Mouse (Mus musculus) ES-Bruce4 (cell line): Measurements from ENCODE around the gene Ptprq. TPM values are rescaled to one million over a fixed set of nuclear protein-coding genes. Genes with fewer than 3 reads are reported as not detected.

ENCODE experiments used
- H3K27ac ChIP-seq: 2 replicates; pipeline ENCODE4 v1.5.1; 2012; ENCODE audit warnings: low read length, inconsistent platforms; ENCODE audit not compliant: insufficient read depth
- H3K27me3 ChIP-seq: 2 replicates; pipeline ENCODE4 v1.6.1; 2012; ENCODE audit warnings: mild to moderate bottlenecking, low read length, inconsistent platforms; ENCODE audit not compliant: control insufficient read depth, poor library complexity, insufficient read depth, severe bottlenecking
- H3K36me3 ChIP-seq: 2 replicates; pipeline ENCODE4 v1.6.1; 2012; ENCODE audit warnings: inconsistent platforms, mild to moderate bottlenecking, low read length, moderate library complexity; ENCODE audit not compliant: control insufficient read depth, poor library complexity, insufficient read depth, severe bottlenecking
- H3K4me1 ChIP-seq: one replicate; pipeline ENCODE4 v1.8.1; 2011; ENCODE audit warnings: low read length; ENCODE audit not compliant: control insufficient read depth, insufficient read depth
- H3K4me3 ChIP-seq: 2 replicates; pipeline ENCODE4 v1.5.1; 2011; ENCODE audit warnings: low read depth, mild to moderate bottlenecking, low read length
- H3K9ac ChIP-seq: 2 replicates; pipeline ENCODE4 v1.6.1; 2012; ENCODE audit warnings: low read depth, mild to moderate bottlenecking, inconsistent platforms; ENCODE audit not compliant: poor library complexity, severe bottlenecking
- H3K9me3 ChIP-seq: replicated peaks from 2 replicates; pipeline ENCODE4 v1.6.1; 2012; ENCODE audit warnings: mild to moderate bottlenecking, low read length, inconsistent platforms; ENCODE audit not compliant: control insufficient read depth, poor library complexity, insufficient read depth, severe bottlenecking
- CTCF ChIP-seq: IDR thresholded peaks from one replicate; pipeline ENCODE4 v1.8.1; 2011; ENCODE audit warnings: low read depth, low read length
- EP300 ChIP-seq: IDR thresholded peaks from 2 replicates; pipeline ENCODE4 v1.6.1; 2011; ENCODE audit warnings: low read depth, low read length; ENCODE audit not compliant: insufficient read depth
- POLR2A ChIP-seq: IDR thresholded peaks from one replicate; pipeline ENCODE4 v1.8.1; 2011; ENCODE audit warnings: low read length; ENCODE audit not compliant: insufficient read depth
- polyA plus RNA-seq: library from polyadenylated mRNA; stranded (reverse); fragments of >200 nt; gene quantifications from 2 replicates; pipeline ENCODE4 v1.2.4, GENCODE M21; 2011; ENCODE audit warnings: low read depth; ENCODE audit not compliant: missing spikeins, insufficient read depth, insufficient read length

Gene Ptprq
- polyA plus RNA-seq, 1 experiment: not detected

DNA sequence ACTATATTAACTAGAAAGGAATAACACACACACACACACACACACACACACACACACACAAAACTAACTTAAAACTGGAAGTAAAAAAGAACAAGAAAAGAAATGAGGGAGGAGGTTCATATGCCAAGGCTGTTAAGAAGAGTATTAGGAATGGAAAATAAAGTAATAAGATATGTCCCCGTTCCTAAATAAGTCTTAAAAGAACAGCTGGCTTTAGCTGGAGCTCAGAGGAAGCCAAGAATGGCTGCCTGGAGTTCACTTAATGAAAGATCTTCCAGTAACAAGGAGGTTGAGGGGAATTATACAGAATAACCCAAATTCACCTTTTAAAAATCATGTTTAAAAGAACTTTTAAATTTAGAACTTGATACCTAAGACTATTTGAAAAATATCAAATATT lies 93.2 kb downstream of the Ptprq start:
- TF ChIP-seq POLR2A (no peak), CTCF (no peak), EP300 (no peak)
- Histone ChIP-seq H3K27me3 (no peaks in the 10 kb centered on the region), H3K27ac (no peak overlapping the region), H3K36me3 (no peaks in the 10 kb centered on the region), H3K4me3 (no peak overlapping the region), H3K9me3 (no peaks in the 10 kb centered on the region), H3K4me1 (no peaks in the 10 kb centered on the region), H3K9ac (no peak overlapping the region)

DNA sequence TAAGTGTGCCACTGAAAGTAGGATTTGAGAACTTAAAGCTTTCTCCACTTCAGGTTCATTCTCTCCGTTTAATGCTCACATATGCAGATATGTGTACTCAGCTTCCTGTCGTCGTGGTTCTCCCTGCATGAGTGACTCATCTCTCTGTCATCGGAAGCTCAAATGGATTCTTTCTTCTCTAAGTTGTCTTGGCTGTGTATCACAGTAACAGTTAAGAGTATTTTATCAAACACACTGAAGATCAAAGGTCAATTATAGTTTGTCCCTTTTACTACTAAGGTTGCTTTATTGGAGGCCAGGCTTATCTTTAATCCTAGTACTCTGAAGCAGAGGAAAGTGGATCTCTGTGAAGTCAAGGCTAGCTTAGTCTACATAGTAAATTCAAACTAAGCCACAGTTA lies 95.6 kb downstream of the Ptprq start:
- TF ChIP-seq POLR2A (no peak), EP300 (no peak), CTCF (no peak)
- Histone ChIP-seq H3K9ac (no peak overlapping the region), H3K9me3 (no peaks in the 10 kb centered on the region), H3K27me3 (no peaks in the 10 kb centered on the region), H3K4me1 (no peaks in the 10 kb centered on the region), H3K4me3 (no peak overlapping the region), H3K27ac (no peak overlapping the region), H3K36me3 (no peaks in the 10 kb centered on the region)

DNA sequence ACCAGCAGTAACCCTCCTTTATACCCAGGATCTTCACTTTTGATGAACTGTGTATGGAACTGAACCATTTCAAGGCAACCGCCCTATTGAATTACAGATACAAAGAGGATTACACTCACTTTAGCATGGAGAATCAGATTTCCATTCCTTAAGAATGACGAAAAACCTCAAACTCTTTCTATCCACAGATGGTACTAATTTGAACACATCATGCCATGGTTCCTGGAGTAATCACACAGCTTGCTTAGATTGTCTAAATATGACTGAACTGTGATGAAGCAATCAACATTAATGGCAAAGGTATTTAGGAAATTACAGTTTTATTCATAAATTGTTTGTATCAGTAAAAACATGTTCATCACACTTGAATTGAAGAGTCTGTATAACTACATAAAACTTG lies 104.4 kb downstream of the Ptprq start:
- no peaks in the 10 kb centered on the region for H3K27me3 ChIP-seq

DNA sequence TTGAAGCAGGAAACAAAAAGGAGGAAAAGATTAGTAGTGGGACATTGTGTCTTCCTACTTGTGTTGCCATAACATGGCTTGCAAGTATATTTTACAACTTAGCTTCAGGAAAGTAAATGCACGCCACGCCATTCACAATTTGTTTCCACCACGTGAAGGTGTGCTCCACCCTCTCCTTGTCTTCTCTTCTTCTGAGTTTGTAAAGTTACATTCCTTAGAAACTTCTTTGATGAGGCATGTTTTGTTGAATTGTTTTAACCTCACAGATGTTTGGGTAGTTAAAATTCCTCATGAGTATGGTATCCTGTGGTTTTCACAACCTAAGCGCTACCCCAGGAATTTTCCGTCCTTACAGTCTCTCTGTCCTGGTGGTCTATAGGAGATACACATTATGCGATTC lies 118.5 kb downstream of the Ptprq start:
- H3K36me3 ChIP-seq: no peaks in the 10 kb centered on the region
- H3K9ac ChIP-seq: no peak overlapping the region
- TF ChIP-seq CTCF: no peak
- no peak for TF ChIP-seq POLR2A
- no peak for TF ChIP-seq EP300
- H3K27me3 ChIP-seq: no peaks in the 10 kb centered on the region
- H3K4me1 ChIP-seq: no peaks in the 10 kb centered on the region
- H3K9me3 ChIP-seq: no peaks in the 10 kb centered on the region
- H3K27ac ChIP-seq: no peak overlapping the region
- no peak overlapping the region for H3K4me3 ChIP-seq

More for the DNA sequence above, 104.4 kb downstream of the Ptprq start:
- no peak overlapping the region for H3K9ac ChIP-seq
- no peak for TF ChIP-seq EP300
- TF ChIP-seq CTCF: no peak
- TF ChIP-seq POLR2A: no peak
- no peaks in the 10 kb centered on the region for H3K4me1 ChIP-seq
- H3K4me3 ChIP-seq: no peak overlapping the region
- no peaks in the 10 kb centered on the region for H3K36me3 ChIP-seq
- no peak overlapping the region for H3K27ac ChIP-seq
- no peaks in the 10 kb centered on the region for H3K9me3 ChIP-seq

DNA sequence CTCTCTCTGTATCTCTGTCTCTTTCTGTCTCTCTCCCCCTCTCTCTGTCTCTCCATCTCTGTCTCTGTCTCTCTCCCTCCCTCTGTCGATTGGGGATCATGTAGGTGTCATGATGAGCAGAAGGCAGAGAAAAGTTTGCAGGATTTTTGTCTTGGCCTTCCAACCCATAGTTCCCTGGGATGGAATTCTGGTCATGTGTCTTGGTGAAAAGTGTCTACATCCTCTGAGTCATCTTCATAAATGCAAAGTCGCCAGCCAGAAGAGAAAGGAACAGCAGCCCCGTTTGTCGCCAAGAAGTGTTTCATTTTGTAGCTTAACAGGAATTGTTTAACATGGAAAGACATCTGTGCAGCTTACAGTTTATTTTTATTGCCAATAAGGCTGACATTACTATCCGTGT lies 136.5 kb downstream of the Ptprq start:
- H3K9me3 ChIP-seq: no peaks in the 10 kb centered on the region
- TF ChIP-seq POLR2A: no peak
- TF ChIP-seq CTCF: no peak
- TF ChIP-seq EP300: no peak
- no peaks in the 10 kb centered on the region for H3K4me1 ChIP-seq
- no peak overlapping the region for H3K9ac ChIP-seq
- H3K27ac ChIP-seq: no peak overlapping the region
- no peaks in the 10 kb centered on the region for H3K36me3 ChIP-seq
- no peaks in the 10 kb centered on the region for H3K27me3 ChIP-seq
- no peak overlapping the region for H3K4me3 ChIP-seq

DNA sequence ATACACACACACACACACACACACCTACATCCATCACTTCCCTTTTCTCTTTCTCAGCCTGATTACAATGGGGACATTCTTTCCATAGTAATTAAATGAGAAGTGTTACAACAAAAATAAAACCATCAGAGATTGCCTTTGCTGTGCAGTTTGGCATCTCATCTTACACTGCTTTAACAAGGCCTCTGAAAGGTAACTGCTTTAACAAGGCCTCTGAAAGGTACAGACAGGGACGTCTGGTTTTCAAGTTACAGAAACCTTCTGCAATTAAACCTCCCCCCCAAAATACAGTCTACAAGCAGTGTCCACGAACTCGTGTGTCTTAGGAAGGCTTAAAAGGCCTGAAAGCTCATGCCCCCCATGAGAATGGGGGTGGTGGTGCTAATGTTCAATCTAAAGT lies 150.8 kb downstream of the Ptprq start:
- no peak overlapping the region for H3K9ac ChIP-seq
- no peaks in the 10 kb centered on the region for H3K4me1 ChIP-seq
- TF ChIP-seq EP300 (no peak), POLR2A (no peak), CTCF (no peak)
- no peak overlapping the region for H3K4me3 ChIP-seq
- no peaks in the 10 kb centered on the region; the same call in 1 of the 2 replicates for H3K27me3 ChIP-seq
- no peak overlapping the region for H3K27ac ChIP-seq
- H3K36me3 ChIP-seq: no peaks in the 10 kb centered on the region
- no peaks in the 10 kb centered on the region for H3K9me3 ChIP-seq

DNA sequence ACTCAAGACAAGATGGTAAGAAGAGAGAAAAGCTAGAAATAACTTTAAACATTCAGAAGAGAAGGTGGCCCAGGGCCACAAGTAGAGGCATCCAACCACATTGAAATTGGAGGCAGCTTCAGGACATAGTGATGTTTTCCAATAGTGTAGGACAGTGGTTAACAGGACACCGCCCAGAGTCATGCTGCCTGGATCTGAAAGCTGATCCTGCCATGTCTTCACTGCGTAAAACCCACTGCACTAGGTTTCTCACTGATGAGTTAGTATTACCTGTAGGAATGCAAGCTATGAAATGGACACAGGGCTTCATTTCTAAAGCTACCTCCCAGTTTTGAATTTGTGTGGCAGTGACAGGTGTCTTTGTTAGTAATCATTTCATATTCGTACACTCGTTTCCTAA lies 151.6 kb downstream of the Ptprq start:
- Histone ChIP-seq H3K9ac (no peak overlapping the region), H3K27ac (no peak overlapping the region), H3K4me3 (no peak overlapping the region), H3K27me3 (no peaks in the 10 kb centered on the region; the same call in 1 of the 2 replicates), H3K36me3 (no peaks in the 10 kb centered on the region), H3K9me3 (no peaks in the 10 kb centered on the region), H3K4me1 (no peaks in the 10 kb centered on the region)
- TF ChIP-seq CTCF (no peak), POLR2A (no peak), EP300 (no peak)
